Mouse (Mus musculus): ENCODE results near the gene Stmn3.
A peak's percentile ranks its signal among the peaks of the same experiment; 100 is the strongest.

Stmn3 gene

GRCm38 (mm10) chr2:181314080-181314810, at the start of gene Stmn3:
Gene Stmn3, minus strand, starts transcription at chr2:181314500.
- no peak for DNase-seq

- DNase-seq = no peak
Measured at GRCm38 (mm10) chr2:181363946-181364345, 49.6 kb upstream of the Stmn3 start.

GRCm38 (mm10) chr2:181356780-181357179, 42.5 kb upstream of the Stmn3 start:
- DNase-seq = no peak

GRCm38 (mm10) chr2:181342766-181343165, 28.5 kb upstream of the Stmn3 start:
- no peak for DNase-seq

- DNase-seq = no peak
Measured at GRCm38 (mm10) chr2:181340426-181340825, 26.1 kb upstream of the Stmn3 start.

- DNase-seq = peak; percentile 73
Measured at GRCm38 (mm10) chr2:181334023-181334422, 19.7 kb upstream of the Stmn3 start.

GRCm38 (mm10) chr2:181332542-181332941, 18.2 kb upstream of the Stmn3 start:
- DNase-seq = no peak

- no peak for DNase-seq
Measured at GRCm38 (mm10) chr2:181326098-181326497, 11.8 kb upstream of the Stmn3 start.

GRCm38 (mm10) chr2:181322136-181322535, 7.8 kb upstream of the Stmn3 start:
- no peak for DNase-seq

GRCm38 (mm10) chr2:181320103-181320499, 5.8 kb upstream of the Stmn3 start:
- no peak for DNase-seq

- DNase-seq = peak; percentile 86
Measured at GRCm38 (mm10) chr2:181319248-181320102, 5.2 kb upstream of the Stmn3 start, which contains the start of gene Rtel1. Gene Rtel1, plus strand, starts transcription at chr2:181319739.

GRCm38 (mm10) chr2:181313344-181314079, 788 bp downstream of the Stmn3 start:
- DNase-seq = no peak

GRCm38 (mm10) chr2:181313006-181313343, 1.3 kb downstream of the Stmn3 start:
- no peak for DNase-seq

- no peak for DNase-seq
Measured at GRCm38 (mm10) chr2:181312435-181312834, 1.9 kb downstream of the Stmn3 start.

- DNase-seq = peak; percentile 74
Measured at GRCm38 (mm10) chr2:181307144-181307804, 7.0 kb downstream of the Stmn3 start.

- no peak for DNase-seq
Measured at GRCm38 (mm10) chr2:181304944-181305343, 9.4 kb downstream of the Stmn3 start.

GRCm38 (mm10) chr2:181302041-181302440, 12.3 kb downstream of the Stmn3 start:
- peak; percentile 35 for DNase-seq

- no peak for DNase-seq
Measured at GRCm38 (mm10) chr2:181290937-181291336, 23.4 kb downstream of the Stmn3 start.

GRCm38 (mm10) chr2:181288691-181289090, 25.6 kb downstream of the Stmn3 start:
- DNase-seq = no peak

- peak; percentile 91 for DNase-seq
Measured at GRCm38 (mm10) chr2:181287958-181288350, 26.3 kb downstream of the Stmn3 start, which contains the start of gene Gmeb2. Gene Gmeb2, minus strand, starts transcription at chr2:181288035.

GRCm38 (mm10) chr2:181287338-181287957, 26.9 kb downstream of the Stmn3 start:
- peak; percentile 88 for DNase-seq

All from thymus, postnatal 25 days (tissue).